Mouse (Mus musculus) E14TG2a.4 (cell line): ENCODE results near the gene Ints13.
"Not testable (repeated sequence)": the region's sequence is repeated elsewhere in the genome, so short reads cannot be mapped to it uniquely, and the experiment has no call there.

Source experiments
- H3K27me3 ChIP-seq: 2 replicates; pipeline ENCODE4 v1.6.1; 2014; ENCODE audit warnings: low read length, control low read depth; ENCODE audit not compliant: insufficient read depth
- H3K36me3 ChIP-seq: 2 replicates; pipeline ENCODE4 v1.6.1; 2014; ENCODE audit warnings: low read length, control low read depth; ENCODE audit not compliant: insufficient read depth
- H3K4me1 ChIP-seq: replicated peaks from 2 replicates; pipeline ENCODE4 v1.6.1; 2014; ENCODE audit warnings: low read depth, low read length, control low read depth
- H3K4me3 ChIP-seq: replicated peaks from 2 replicates; pipeline ENCODE4 v1.5.1; 2014; ENCODE audit warnings: mild to moderate bottlenecking, low read length
- H3K9me3 ChIP-seq: 2 replicates; pipeline ENCODE4 v1.6.1; 2014; ENCODE audit warnings: low read length, control low read depth
- CTCF ChIP-seq: conservative IDR thresholded peaks from 2 replicates; pipeline ENCODE4 v1.5.1; 2014; ENCODE audit warnings: low read length
- NANOG ChIP-seq: IDR thresholded peaks from 2 replicates; pipeline ENCODE4 v1.6.1; 2014; ENCODE audit warnings: borderline replicate concordance, low read length, mixed read lengths
- POU5F1 ChIP-seq: IDR thresholded peaks from 2 replicates; pipeline ENCODE4 v1.6.1; 2014; ENCODE audit warnings: low read length, borderline replicate concordance

Ints13 gene

GRCm38 (mm10) chr6:146602601-146603000 is 25.0 kb upstream of the Ints13 start:
- Histone ChIP-seq H3K4me3 (no peak overlapping the region), H3K9me3 (no peaks in the 10 kb centered on the region), H3K4me1 (peaks cover 5% of the 10 kb centered on the region), H3K27me3 (no peaks in the 10 kb centered on the region), H3K36me3 (peaks cover 93% of the 10 kb centered on the region)
- no peak for TF ChIP-seq POU5F1
- no peak for TF ChIP-seq CTCF
- no peak for TF ChIP-seq NANOG

GRCm38 (mm10) chr6:146585134-146585533 is 7.5 kb upstream of the Ints13 start:
- no peak for TF ChIP-seq CTCF
- TF ChIP-seq POU5F1 = no peak
- TF ChIP-seq NANOG = no peak
- Histone ChIP-seq H3K36me3 (peaks cover 51% of the 10 kb centered on the region), H3K4me1 (peaks cover 19% of the 10 kb centered on the region), H3K9me3 (no peaks in the 10 kb centered on the region), H3K4me3 (no peak overlapping the region), H3K27me3 (no peaks in the 10 kb centered on the region)

GRCm38 (mm10) chr6:146583366-146584046 is 5.9 kb upstream of the Ints13 start:
- no peak for TF ChIP-seq CTCF
- no peak for TF ChIP-seq POU5F1
- TF ChIP-seq NANOG = no peak
- Histone ChIP-seq H3K4me3 (no peak overlapping the region), H3K27me3 (no peaks in the 10 kb centered on the region), H3K9me3 (no peaks in the 10 kb centered on the region), H3K4me1 (peaks cover 31% of the 10 kb centered on the region), H3K36me3 (peaks cover 37% of the 10 kb centered on the region)

GRCm38 (mm10) chr6:146580381-146580926 is 2.8 kb upstream of the Ints13 start:
- Histone ChIP-seq H3K36me3 (peaks cover 15% of the 10 kb centered on the region; the same call in 1 of the 2 replicates), H3K27me3 (no peaks in the 10 kb centered on the region), H3K4me1 (peaks cover 45% of the 10 kb centered on the region), H3K4me3 (no peak overlapping the region), H3K9me3 (no peaks in the 10 kb centered on the region)
- TF ChIP-seq CTCF (no peak), NANOG (no peak), POU5F1 (no peak)

DNA sequence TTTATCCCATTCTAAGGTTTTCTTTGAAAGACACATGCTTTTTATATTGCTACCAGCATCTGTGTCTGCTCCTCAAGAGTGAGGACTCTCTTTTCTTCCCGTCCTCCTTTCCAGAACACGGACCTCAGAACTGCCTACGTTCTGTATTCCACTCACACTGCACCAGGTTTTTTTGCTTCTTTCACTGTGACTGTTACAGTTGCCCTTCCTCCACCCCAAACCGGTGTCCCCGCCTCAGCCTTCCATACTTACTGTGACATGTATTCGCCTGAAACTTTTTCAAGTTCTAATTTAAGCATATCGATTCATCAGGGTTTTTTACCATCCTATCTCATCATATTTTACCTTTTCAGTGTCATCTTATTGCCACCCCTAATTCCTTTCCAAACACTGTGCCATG is 951 bp upstream of the Ints13 start:
- Histone ChIP-seq H3K4me1 (peaks cover 38% of the 10 kb centered on the region), H3K36me3 (peaks cover 18% of the 10 kb centered on the region; the same call in 1 of the 2 replicates), H3K4me3 (peak overlapping the region; percentile 100), H3K27me3 (no peaks in the 10 kb centered on the region), H3K9me3 (no peaks in the 10 kb centered on the region)
- TF ChIP-seq POU5F1 = no peak
- no peak for TF ChIP-seq CTCF
- no peak for TF ChIP-seq NANOG

GRCm38 (mm10) chr6:146578111-146578531 is 486 bp upstream of the Ints13 start:
- peak overlapping the region; percentile 100 for H3K4me3 ChIP-seq
- no peak for TF ChIP-seq NANOG
- no peak for TF ChIP-seq CTCF
- no peak for TF ChIP-seq POU5F1
- H3K9me3 ChIP-seq = no peaks in the 10 kb centered on the region
- peaks cover 38% of the 10 kb centered on the region for H3K4me1 ChIP-seq
- no peaks in the 10 kb centered on the region for H3K27me3 ChIP-seq
- H3K36me3 ChIP-seq = peaks cover 20% of the 10 kb centered on the region; the same call in 1 of the 2 replicates

GRCm38 (mm10) chr6:146576903-146577302 is 732 bp downstream of the Ints13 start, which contains the start of gene Fgfr1op2:
Gene Fgfr1op2, plus strand, starts transcription at chr6:146577203.
- no peaks in the 10 kb centered on the region for H3K27me3 ChIP-seq
- TF ChIP-seq POU5F1 (no peak), NANOG (no peak)
- peaks cover 28% of the 10 kb centered on the region for H3K36me3 ChIP-seq
- peak within 1 kb of the TSS; percentile 100 for H3K4me3 ChIP-seq
- H3K4me1 ChIP-seq = peaks cover 38% of the 10 kb centered on the region
- no peaks in the 10 kb centered on the region for H3K9me3 ChIP-seq

GRCm38 (mm10) chr6:146572073-146572472 is 5.6 kb downstream of the Ints13 start:
- TF ChIP-seq NANOG = no peak
- no peak for TF ChIP-seq CTCF
- no peak for TF ChIP-seq POU5F1
- peaks cover 47% of the 10 kb centered on the region for H3K36me3 ChIP-seq
- H3K27me3 ChIP-seq = no peaks in the 10 kb centered on the region
- H3K9me3 ChIP-seq = no peaks in the 10 kb centered on the region
- no peak overlapping the region for H3K4me3 ChIP-seq
- H3K4me1 ChIP-seq = peaks cover 22% of the 10 kb centered on the region

- H3K36me3 ChIP-seq = peaks cover 78% of the 10 kb centered on the region
- H3K4me1 ChIP-seq, H3K27me3 ChIP-seq: not testable (repeated sequence)
These were observed 15.2 kb downstream of the Ints13 start for GRCm38 (mm10) chr6:146562461-146562860.

More at GRCm38 (mm10) chr6:146562461-146562860, 15.2 kb downstream of the Ints13 start:
- H3K4me3 ChIP-seq, H3K9me3 ChIP-seq: not testable (repeated sequence)
